Mouse (Mus musculus) heart, embryonic 14.5 days (tissue): ENCODE measurements around the gene BC053393. TPM values are rescaled to one million over a fixed set of nuclear protein-coding genes. Genes with fewer than 3 reads are reported as not detected.
"Not testable (repeated sequence)": the region's sequence is repeated elsewhere in the genome, so short reads cannot be mapped to it uniquely, and the experiment has no call there.

Experiments
- ATAC-seq: fragments of 200-750 bp; cut with Nextera tagmentation; 2 replicates; pipeline ENCODE4 v1.8.0; 2017; ENCODE audit warnings: low read depth, moderate TSS enrichment; ENCODE audit not compliant: insufficient number of reproducible peaks, insufficient read depth, low FRiP score
- H3K27ac ChIP-seq, 2 experiments: fragments of 200-500 bp in 1 of 2; fragments of 300-500 bp in 1 of 2; sonication (generic) in 1 of 2; replicated peaks in 1 of 2; 2 replicates each; pipeline ENCODE4 v1.5.1; 2012 to 2014; ENCODE audit warnings: low read depth in 2 of 2, low read length in 2 of 2, control low read depth in 1 of 2, mild to moderate bottlenecking in 1 of 2, mixed read lengths in 1 of 2; ENCODE audit not compliant: control insufficient read depth in 1 of 2, insufficient read depth in 1 of 2
- H3K27me3 ChIP-seq: fragments of 300-500 bp; sonication (generic); 2 replicates; pipeline ENCODE4 v1.6.1; 2014; ENCODE audit warnings: mild to moderate bottlenecking, low read length, control low read depth; ENCODE audit not compliant: control insufficient read depth, insufficient read depth
- H3K36me3 ChIP-seq: fragments of 300-500 bp; sonication (generic); 2 replicates; pipeline ENCODE4 v1.6.1; 2014; ENCODE audit warnings: mild to moderate bottlenecking, control low read depth, low read length, mixed read lengths; ENCODE audit not compliant: control insufficient read depth, insufficient read depth
- H3K4me1 ChIP-seq, 2 experiments: fragments of 200-500 bp in 1 of 2; fragments of 300-500 bp in 1 of 2; sonication (generic) in 1 of 2; 2 replicates each; pipeline ENCODE4 v1.6.1; 2012 to 2014; ENCODE audit warnings: low read length in 2 of 2, control low read depth in 1 of 2, mixed read lengths in 1 of 2; ENCODE audit not compliant: control insufficient read depth in 2 of 2, insufficient read depth in 2 of 2
- H3K4me2 ChIP-seq: fragments of 300-500 bp; sonication (generic); 2 replicates; pipeline ENCODE4 v1.6.1; 2014; ENCODE audit warnings: mild to moderate bottlenecking, low read length
- H3K4me3 ChIP-seq, 2 experiments: fragments of 200-500 bp in 1 of 2; fragments of 300-500 bp in 1 of 2; sonication (generic) in 1 of 2; 2 replicates each; pipeline ENCODE4 v1.5.1; 2012 to 2014; ENCODE audit warnings: low read length in 2 of 2, mild to moderate bottlenecking in 2 of 2, control low read depth in 1 of 2, low read depth in 1 of 2, moderate library complexity in 1 of 2; ENCODE audit not compliant: control insufficient read depth in 1 of 2, insufficient read depth in 1 of 2
- H3K9ac ChIP-seq: fragments of 300-500 bp; sonication (generic); 2 replicates; pipeline ENCODE4 v1.6.1; 2014; ENCODE audit warnings: mild to moderate bottlenecking, low read length
- H3K9me3 ChIP-seq: fragments of 300-500 bp; sonication (generic); 2 replicates; pipeline ENCODE4 v1.6.1; 2016; ENCODE audit warnings: low read length, control low read depth; ENCODE audit not compliant: control insufficient read depth
- WGBS: fragments of 180-500 bp; shearing (Covaris S2); extraction: QIAGEN DNeasy Blood & Tissue Kit; methylation state at CpG from one replicate; pipeline ENCODE4 v1.1.7; 2014; 5-methylcytosine and 5-hydroxymethylcytosine counted together
- polyA plus RNA-seq: library from polyadenylated mRNA; unstranded; fragments of >200 nt; fragmentation: Nextera tagmentation; extraction: Ambion mirVana; gene quantifications from 2 replicates; pipeline ENCODE4 v1.2.1, GENCODE M21; 2014

Gene BC053393
- polyA plus RNA-seq, 1 experiment from 2014 or later, result 0.45 TPM

- Histone ChIP-seq H3K27ac (no peak overlapping the region), H3K27me3 (no peaks in the 10 kb centered on the region), H3K4me1 (no peaks in the 10 kb centered on the region), H3K36me3 (no peaks in the 10 kb centered on the region), H3K9me3 (no peaks in the 10 kb centered on the region), H3K9ac (no peak overlapping the region), H3K4me3 (no peak overlapping the region), H3K4me2 (no peak overlapping the region)
- WGBS, result 74% methylated on average over 1 of the region's 1 CpGs
- no peak for ATAC-seq
These were observed 48.6 kb downstream of the BC053393 start for GRCm38 (mm10) chr11:46619929-46620328.

GRCm38 (mm10) chr11:46620414-46621168 is 49.3 kb downstream of the BC053393 start:
- Histone ChIP-seq H3K9ac (no peak overlapping the region), H3K36me3 (no peaks in the 10 kb centered on the region), H3K4me3 (no peak overlapping the region), H3K27me3 (no peaks in the 10 kb centered on the region), H3K9me3 (no peaks in the 10 kb centered on the region), H3K27ac (no peak overlapping the region), H3K4me2 (no peak overlapping the region), H3K4me1 (no peaks in the 10 kb centered on the region)
- 55% methylated on average over 7 of the region's 7 CpGs for WGBS
- ATAC-seq, result no peak

DNA sequence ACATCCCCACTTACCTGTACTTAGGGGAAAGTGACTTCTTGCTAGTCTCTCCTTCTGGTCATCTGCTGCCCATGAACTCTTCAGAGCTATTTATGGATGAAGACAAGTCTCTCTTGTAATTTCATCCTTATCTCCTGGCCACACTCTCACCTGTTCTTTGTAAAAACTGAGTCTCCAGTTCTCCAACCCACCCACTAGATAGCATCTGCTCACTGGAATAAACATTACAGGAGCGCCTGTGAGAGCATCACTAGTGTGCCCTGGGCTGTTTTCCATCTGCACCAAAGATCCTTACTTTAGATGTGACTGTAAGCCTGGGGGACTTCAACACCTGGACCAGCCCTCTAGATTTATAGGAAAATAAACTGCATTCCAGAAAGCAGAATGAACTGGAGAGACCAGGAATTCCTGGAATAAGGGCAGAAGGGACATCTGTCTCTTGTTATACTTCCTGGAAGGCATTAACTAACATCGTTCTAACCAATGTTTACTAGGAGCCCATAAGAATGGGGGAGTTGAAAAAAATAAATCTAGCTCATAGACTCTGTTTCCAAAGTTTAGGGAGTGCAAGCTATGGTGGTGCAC is 58.0 kb downstream of the BC053393 start, which contains the start of gene Dppa1:
TSS of gene Dppa1 (minus strand) at position 51 of the 585 bp plus-strand sequence.
- Histone ChIP-seq H3K4me2 (no peak within 1 kb of the TSS), H3K27me3 (no peaks in the 10 kb centered on the region), H3K4me1 (no peaks in the 10 kb centered on the region), H3K4me3 (no peak within 1 kb of the TSS), H3K27ac (no peak within 1 kb of the TSS), H3K9ac (no peak within 1 kb of the TSS), H3K36me3 (no peaks in the 10 kb centered on the region), H3K9me3 (no peaks in the 10 kb centered on the region)
- 78% methylated on average over 2 of the region's 2 CpGs for WGBS
- ATAC-seq, result no peak

GRCm38 (mm10) chr11:46631635-46632034 is 60.3 kb downstream of the BC053393 start:
- Histone ChIP-seq H3K36me3 (no peaks in the 10 kb centered on the region), H3K27ac (no peak overlapping the region), H3K9me3 (no peaks in the 10 kb centered on the region), H3K4me1 (no peaks in the 10 kb centered on the region), H3K4me3 (no peak overlapping the region), H3K4me2 (no peak overlapping the region), H3K27me3 (no peaks in the 10 kb centered on the region), H3K9ac (no peak overlapping the region)
- ATAC-seq, result no peak
- 22% methylated on average over 3 of the region's 3 CpGs for WGBS

GRCm38 (mm10) chr11:46635516-46635915 is 64.2 kb downstream of the BC053393 start:
- not testable (repeated sequence) for H3K27ac ChIP-seq, H3K4me2 ChIP-seq, H3K4me1 ChIP-seq, H3K9ac ChIP-seq, H3K4me3 ChIP-seq, H3K36me3 ChIP-seq, ATAC-seq, H3K27me3 ChIP-seq, H3K9me3 ChIP-seq
- WGBS, result 80% methylated on average over 4 of the region's 4 CpGs

DNA sequence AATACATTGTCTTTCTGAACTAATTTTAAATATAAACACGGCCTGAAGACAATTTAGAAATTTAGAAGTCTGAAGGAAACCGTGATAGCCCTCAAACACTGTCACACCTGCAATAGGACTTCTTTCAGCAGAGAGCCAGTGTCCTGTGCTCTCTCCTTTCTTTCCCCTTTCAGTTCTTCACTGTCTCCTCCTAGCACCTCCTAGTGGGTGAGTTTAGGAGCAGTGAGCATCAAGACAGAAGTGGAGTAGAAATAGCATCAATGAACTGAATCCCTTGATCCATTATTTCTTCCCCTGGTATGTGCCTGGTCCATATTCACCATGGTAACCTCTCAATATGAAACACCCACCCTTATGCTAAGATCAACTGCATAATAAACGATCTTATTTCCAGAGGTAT is 65.2 kb downstream of the BC053393 start:
- H3K4me2 ChIP-seq, result no peak overlapping the region
- WGBS, result 73% methylated on average over 3 of the region's 3 CpGs
- H3K36me3 ChIP-seq, result no peaks in the 10 kb centered on the region

More for the DNA sequence above, 65.2 kb downstream of the BC053393 start:
- H3K9ac ChIP-seq, result no peak overlapping the region
- H3K27ac ChIP-seq, result no peak overlapping the region
- ATAC-seq, result no peak
- H3K27me3 ChIP-seq, result no peaks in the 10 kb centered on the region
- H3K4me3 ChIP-seq, result no peak overlapping the region
- H3K9me3 ChIP-seq, result no peaks in the 10 kb centered on the region
- H3K4me1 ChIP-seq, result no peaks in the 10 kb centered on the region
